Mouse (Mus musculus) limb, embryonic 10.5 days (tissue): Measurements from ENCODE around the gene 3110070M22Rik. TPM values are rescaled to one million over a fixed set of nuclear protein-coding genes. Genes with fewer than 3 reads are reported as not detected.

ENCODE experiments used
- polyA plus RNA-seq: library from polyadenylated mRNA; unstranded; fragments of >200 nt; fragmentation: Nextera tagmentation; extraction: Ambion mirVana; gene quantifications from 2 replicates; pipeline ENCODE4 v1.2.1, GENCODE M21; 2016

Gene 3110070M22Rik
- polyA plus RNA-seq, 1 experiment from 2014 or later, result 1.3 TPM

Other genes with a start within 250 kb of the 3110070M22Rik start
- 86.9 and 93.3 TPM in 2 replicates for gene Paip1, start 59.8 kb downstream of the 3110070M22Rik start, polyA plus RNA-seq
- gene 4833420G17Rik, start 25.6 kb downstream of the 3110070M22Rik start, polyA plus RNA-seq, result 75.5 and 83.3 TPM in 2 replicates
- 0.93 and 1.2 TPM in 2 replicates for gene Tmem267, start 344 bp downstream of the 3110070M22Rik start, polyA plus RNA-seq
- 0.05 and 0.10 TPM in 2 replicates for gene Ccl28, start 135.4 kb upstream of the 3110070M22Rik start, polyA plus RNA-seq
- gene Hmgcs1, start 202.0 kb upstream of the 3110070M22Rik start, polyA plus RNA-seq, result 195 and 225 TPM in 2 replicates